Mouse (Mus musculus) neural tube, embryonic 13.5 days (tissue): Measurements from ENCODE around the gene Taar7e. TPM values are rescaled to one million over a fixed set of nuclear protein-coding genes. Genes with fewer than 3 reads are reported as not detected.
"Not testable (repeated sequence)": the region's sequence is repeated elsewhere in the genome, so short reads cannot be mapped to it uniquely, and the experiment has no call there.

Experiments
- ATAC-seq: fragments of 200-750 bp; cut with Nextera tagmentation; 2 replicates; pipeline ENCODE4 v1.8.0; 2017; ENCODE audit warnings: low read depth, mild to moderate bottlenecking, moderate TSS enrichment, moderate library complexity
- H3K27ac ChIP-seq: fragments of 300-500 bp; sonication (generic); replicated peaks from 2 replicates; pipeline ENCODE4 v1.5.1; 2015; ENCODE audit warnings: moderate library complexity, mild to moderate bottlenecking, inconsistent platforms
- H3K27me3 ChIP-seq: fragments of 300-500 bp; sonication (generic); 2 replicates; pipeline ENCODE4 v1.6.1; 2015; ENCODE audit warnings: mild to moderate bottlenecking, inconsistent platforms
- H3K36me3 ChIP-seq: fragments of 300-500 bp; sonication (generic); 2 replicates; pipeline ENCODE4 v1.6.1; 2015; ENCODE audit warnings: mild to moderate bottlenecking, inconsistent platforms
- H3K4me1 ChIP-seq: fragments of 300-500 bp; sonication (generic); replicated peaks from 2 replicates; pipeline ENCODE4 v1.6.1; 2015; ENCODE audit warnings: inconsistent platforms
- H3K4me2 ChIP-seq: fragments of 300-500 bp; sonication (generic); 2 replicates; pipeline ENCODE4 v1.6.1; 2015; ENCODE audit warnings: inconsistent platforms, mild to moderate bottlenecking, moderate library complexity
- H3K4me3 ChIP-seq: fragments of 300-500 bp; sonication (generic); 2 replicates; pipeline ENCODE4 v1.5.1; 2015; ENCODE audit warnings: mild to moderate bottlenecking, inconsistent platforms
- H3K9ac ChIP-seq: fragments of 300-500 bp; sonication (generic); 2 replicates; pipeline ENCODE4 v1.6.1; 2015; ENCODE audit warnings: moderate library complexity, mild to moderate bottlenecking, inconsistent platforms
- H3K9me3 ChIP-seq: fragments of 300-500 bp; sonication (generic); 2 replicates; pipeline ENCODE4 v1.6.1; 2016; ENCODE audit warnings: inconsistent platforms
- WGBS: fragments of 180-500 bp; shearing (Covaris S2); methylation state at CpG from one replicate; pipeline ENCODE4 v1.1.7; 2015; 5-methylcytosine and 5-hydroxymethylcytosine counted together
- polyA plus RNA-seq: library from polyadenylated mRNA; unstranded; fragments of >200 nt; fragmentation: Nextera tagmentation; extraction: Ambion mirVana; gene quantifications from 2 replicates; pipeline ENCODE4 v1.2.1, GENCODE M21; 2015

Taar7e gene
- polyA plus RNA-seq, 1 experiment from 2014 or later = not detected

DNA sequence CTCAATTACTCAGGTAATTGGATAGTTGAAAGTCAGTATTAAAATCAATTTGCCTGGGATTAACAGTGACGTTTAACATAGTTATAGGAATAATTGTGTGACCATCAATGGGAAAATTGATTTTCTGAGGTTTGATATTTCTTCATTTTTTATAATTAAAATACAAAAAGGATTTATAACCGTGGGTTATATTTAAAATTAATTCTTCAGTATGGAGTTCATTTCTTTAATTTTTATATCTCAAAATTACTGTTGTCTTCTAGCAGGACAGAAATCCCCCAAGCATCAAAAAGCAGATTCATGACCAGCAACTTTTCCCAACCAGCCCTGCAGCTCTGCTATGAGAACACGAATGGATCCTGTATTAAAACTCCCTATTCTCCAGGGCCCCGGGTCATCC lies 38.8 kb downstream of the Taar7e start, which contains the start of gene Taar8a:
TSS of gene Taar8a (plus strand) at position 301 of the 400 bp plus-strand sequence.
- H3K9ac ChIP-seq, H3K27ac ChIP-seq, H3K4me2 ChIP-seq, H3K4me3 ChIP-seq, ATAC-seq, H3K4me1 ChIP-seq, H3K9me3 ChIP-seq, H3K36me3 ChIP-seq, H3K27me3 ChIP-seq: not testable (repeated sequence)
- 85% methylated on average over 2 of the region's 4 CpGs for WGBS

GRCm38 (mm10) chr10:24080166-24080565 lies 42.8 kb downstream of the Taar7e start:
- no peaks in the 10 kb centered on the region for H3K27me3 ChIP-seq
- H3K9ac ChIP-seq = no peak overlapping the region
- H3K36me3 ChIP-seq = no peaks in the 10 kb centered on the region
- no peak overlapping the region for H3K4me3 ChIP-seq
- H3K27ac ChIP-seq = no peak overlapping the region
- ATAC-seq = no peak
- no peaks in the 10 kb centered on the region for H3K4me1 ChIP-seq
- 31% methylated on average over 3 of the region's 3 CpGs for WGBS
- H3K4me2 ChIP-seq = no peak overlapping the region
- H3K9me3 ChIP-seq = no peaks in the 10 kb centered on the region

DNA sequence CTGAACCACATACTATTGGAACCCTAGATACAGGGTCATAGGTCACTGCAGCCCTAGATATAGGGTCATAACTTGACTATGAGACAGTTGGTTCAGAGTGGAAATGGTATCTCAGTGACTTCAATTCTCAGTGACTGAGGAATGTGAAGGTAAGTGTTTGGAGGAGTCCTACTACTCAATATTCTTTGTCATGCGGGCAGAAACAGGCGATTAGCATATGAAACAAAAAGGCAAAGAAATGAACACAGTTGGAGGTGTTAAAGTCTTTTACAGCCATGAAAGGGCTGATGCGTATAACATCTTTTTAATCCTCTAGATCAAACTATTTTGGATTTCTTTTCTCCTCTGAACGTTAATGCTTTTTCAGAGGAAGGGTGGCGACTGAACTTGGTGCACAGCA lies 48.5 kb downstream of the Taar7e start:
- H3K9me3 ChIP-seq = no peaks in the 10 kb centered on the region
- no peaks in the 10 kb centered on the region for H3K36me3 ChIP-seq
- H3K4me1 ChIP-seq = no peaks in the 10 kb centered on the region
- H3K4me2 ChIP-seq = no peak overlapping the region
- ATAC-seq = no peak
- WGBS = 61% methylated on average over 5 of the region's 5 CpGs
- H3K9ac ChIP-seq = no peak overlapping the region
- H3K27me3 ChIP-seq = no peaks in the 10 kb centered on the region
- no peak overlapping the region for H3K4me3 ChIP-seq
- H3K27ac ChIP-seq = no peak overlapping the region

DNA sequence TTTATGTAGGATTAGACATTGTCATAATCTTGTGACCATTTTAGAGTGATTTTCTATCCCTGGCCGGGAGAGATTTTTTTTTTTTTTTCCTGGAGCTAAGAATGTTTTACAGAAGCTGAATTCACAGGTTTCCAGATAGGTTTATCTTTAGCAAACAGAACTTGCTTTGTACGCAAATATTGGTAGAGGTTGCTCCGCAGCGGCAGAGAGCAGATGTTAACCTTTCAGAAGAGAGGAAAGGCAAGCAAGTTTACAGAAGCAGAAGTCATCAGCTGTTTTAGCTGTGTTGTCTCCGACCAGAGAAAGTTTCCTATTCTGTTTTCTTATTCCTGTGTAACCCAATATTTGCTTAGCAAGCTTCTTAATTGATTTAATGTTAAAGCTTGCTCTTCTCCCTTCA lies 49.1 kb downstream of the Taar7e start:
- Histone ChIP-seq H3K4me3 (no peak overlapping the region), H3K27me3 (no peaks in the 10 kb centered on the region), H3K9me3 (no peaks in the 10 kb centered on the region), H3K36me3 (no peaks in the 10 kb centered on the region), H3K9ac (no peak overlapping the region), H3K4me2 (no peak overlapping the region), H3K27ac (no peak overlapping the region), H3K4me1 (no peaks in the 10 kb centered on the region)
- no peak for ATAC-seq
- 89% methylated on average over 5 of the region's 5 CpGs for WGBS

GRCm38 (mm10) chr10:24087168-24087567 lies 49.8 kb downstream of the Taar7e start:
- no peaks in the 10 kb centered on the region for H3K9me3 ChIP-seq
- no peaks in the 10 kb centered on the region for H3K36me3 ChIP-seq
- no peaks in the 10 kb centered on the region for H3K4me1 ChIP-seq
- ATAC-seq = no peak
- H3K27me3 ChIP-seq = no peaks in the 10 kb centered on the region
- no peak overlapping the region for H3K9ac ChIP-seq
- 100% methylated on average over 2 of the region's 2 CpGs for WGBS
- no peak overlapping the region for H3K4me2 ChIP-seq
- H3K27ac ChIP-seq = no peak overlapping the region
- no peak overlapping the region for H3K4me3 ChIP-seq

Other genes starting within 250 kb of the Taar7e start
- 19.4 and 21.2 TPM in 2 replicates for gene Slc18b1, start 240.6 kb upstream of the Taar7e start, polyA plus RNA-seq
- gene Vnn3, start 186.2 kb upstream of the Taar7e start, polyA plus RNA-seq = not detected in 2 replicates
- gene Vnn1, start 142.9 kb upstream of the Taar7e start, polyA plus RNA-seq = 0.12 TPM in 1 of 2 replicates, not detected in the other
- not detected in 2 replicates for gene Taar1, start 117.3 kb upstream of the Taar7e start, polyA plus RNA-seq
- gene Taar2, start 99.0 kb upstream of the Taar7e start, polyA plus RNA-seq = 0.20 TPM in 1 of 2 replicates, not detected in the other
- not detected in 2 replicates for gene Taar3, start 88.1 kb upstream of the Taar7e start, polyA plus RNA-seq
- gene Taar4, start 77.1 kb upstream of the Taar7e start, polyA plus RNA-seq = not detected in 2 replicates
- not detected in 2 replicates for gene Taar5, start 66.9 kb upstream of the Taar7e start, polyA plus RNA-seq
- not detected in 2 replicates for gene Taar6, start 52.0 kb upstream of the Taar7e start, polyA plus RNA-seq
- gene Taar7a, start 44.1 kb upstream of the Taar7e start, polyA plus RNA-seq = not detected in 2 replicates
- not detected in 2 replicates for gene Taar7b, start 37.7 kb upstream of the Taar7e start, polyA plus RNA-seq
- gene Taar7d, start 10.4 kb upstream of the Taar7e start, polyA plus RNA-seq = not detected in 2 replicates
- gene Taar7f, start 11.9 kb downstream of the Taar7e start, polyA plus RNA-seq = not detected in 2 replicates
- not detected in 2 replicates for gene Taar8a, start 38.9 kb downstream of the Taar7e start, polyA plus RNA-seq
- gene Taar8b, start 54.7 kb downstream of the Taar7e start, polyA plus RNA-seq = not detected in 2 replicates
- gene Taar8c, start 64.3 kb downstream of the Taar7e start, polyA plus RNA-seq = not detected in 2 replicates
- not detected in 2 replicates for gene Taar9, start 71.9 kb downstream of the Taar7e start, polyA plus RNA-seq
- 255 and 271 TPM in 2 replicates for gene Stx7, start 111.7 kb downstream of the Taar7e start, polyA plus RNA-seq
- 15.9 and 17.8 TPM in 2 replicates for gene Moxd1, start 185.9 kb downstream of the Taar7e start, polyA plus RNA-seq